Mouse (Mus musculus): ENCODE results near the gene Actr8. TPM values are rescaled to one million over a fixed set of nuclear protein-coding genes. Genes with fewer than 3 reads are reported as not detected.

Gene Actr8
- polyA plus RNA-seq, 1 experiment from 2014 or later = 62.2 TPM

DNA sequence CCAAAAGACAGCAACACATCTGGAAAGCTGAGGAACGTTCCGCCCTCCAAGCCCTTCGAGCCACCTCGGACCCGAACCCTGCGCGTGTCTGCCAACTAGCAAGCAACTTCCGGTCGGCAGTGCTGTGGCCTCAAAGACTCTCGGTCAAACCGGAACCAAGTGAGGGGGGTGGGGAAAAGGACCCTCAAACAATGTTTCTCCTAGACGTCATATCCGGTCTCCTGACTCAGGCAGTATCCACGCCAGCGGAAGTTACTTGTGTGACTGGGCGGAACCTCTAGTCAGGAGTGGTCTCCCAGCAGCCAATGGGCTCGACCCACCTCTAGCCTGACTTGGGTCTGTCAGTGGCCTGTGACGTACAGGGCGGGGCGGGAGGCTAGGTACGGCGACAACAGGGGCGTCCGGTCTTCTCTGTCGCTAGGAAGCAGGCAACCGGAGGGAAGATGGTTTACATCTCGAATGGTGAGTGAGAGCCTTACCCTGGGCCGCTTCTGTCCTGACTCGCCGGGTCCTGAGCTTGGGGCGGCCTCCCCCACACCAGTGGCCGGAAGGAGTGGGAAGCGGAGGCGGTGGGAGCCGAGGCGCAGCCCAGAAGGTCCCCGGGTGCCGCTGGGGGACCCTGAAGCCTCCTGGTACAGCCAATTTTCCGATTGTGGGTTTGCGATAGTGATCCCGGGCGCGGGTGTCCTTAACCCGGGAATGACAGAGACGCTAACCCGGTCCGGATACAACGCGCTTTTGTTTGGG lies 9.9 kb upstream of the Actr8 start, which contains the start of gene Selenok:
TSS of gene Selenok (plus strand) at position 234 of the 747 bp plus-strand sequence.
- Histone ChIP-seq H3K36me3 (peaks cover 28% of the 10 kb centered on the region), H3K4me1 (peaks cover 27% of the 10 kb centered on the region), H3K9ac (peak within 1 kb of the TSS; percentile 85), H3K27me3 (no peaks in the 10 kb centered on the region), H3K27ac (replicated peaks) (peak within 1 kb of the TSS; percentile 86), H3K9me3 (replicated peaks) (no peaks in the 10 kb centered on the region), H3K4me2 (replicated peaks) (peak within 1 kb of the TSS; percentile 66), H3K4me3 (replicated peaks) (peak within 1 kb of the TSS; percentile 90)
- WGBS = under 1% methylated on average over 49 of the region's 49 CpGs
- ATAC-seq (ENCODE audit: insufficient number of reproducible peaks, low FRiP score, low TSS enrichment, low read depth) = peak; percentile 100

DNA sequence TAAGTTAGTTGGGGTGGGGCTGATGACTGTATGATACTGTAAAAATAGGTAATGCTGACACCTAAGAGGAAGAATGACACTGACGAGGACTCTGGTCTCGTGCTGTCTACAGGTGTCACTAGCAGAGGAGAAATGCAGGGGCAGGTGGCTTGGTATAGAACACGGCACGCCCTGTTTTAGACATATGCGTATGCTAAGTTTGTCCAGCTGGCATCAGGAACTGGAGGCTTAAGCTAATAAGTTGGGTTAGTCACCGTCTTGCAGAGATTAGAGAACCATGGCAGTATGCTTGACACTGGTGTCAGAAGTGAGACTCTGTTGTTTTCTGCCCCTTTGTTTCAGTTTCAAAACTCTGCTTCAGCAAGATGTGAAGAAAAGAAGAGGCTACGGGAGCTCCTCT lies 6.7 kb upstream of the Actr8 start:
- H3K9me3 ChIP-seq (replicated peaks) = no peaks in the 10 kb centered on the region

DNA sequence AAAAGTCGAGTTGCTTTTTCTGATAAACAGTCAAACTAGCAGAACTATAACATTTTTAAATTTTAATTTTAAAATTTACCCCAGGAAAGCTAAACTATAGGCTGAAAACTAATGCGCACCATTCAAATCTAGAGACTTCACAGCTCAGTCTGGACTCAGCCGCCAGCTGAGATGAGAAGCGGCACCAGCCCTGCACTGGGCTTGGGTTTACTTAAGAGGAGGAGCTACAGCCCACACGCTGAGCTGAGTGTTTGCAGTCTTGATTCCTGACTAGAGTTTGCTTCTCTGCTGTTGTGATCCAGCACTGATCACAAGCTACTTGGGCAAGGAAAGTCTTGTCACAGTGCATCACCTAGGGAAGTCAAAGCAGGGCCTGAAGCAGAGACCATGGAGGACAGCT lies 6.1 kb upstream of the Actr8 start:
- no peak for ATAC-seq (ENCODE audit: insufficient number of reproducible peaks, low FRiP score, low TSS enrichment, low read depth)
- Histone ChIP-seq H3K9me3 (replicated peaks) (no peaks in the 10 kb centered on the region), H3K4me2 (replicated peaks) (no peak overlapping the region), H3K4me3 (replicated peaks) (no peak overlapping the region), H3K27ac (replicated peaks) (no peak overlapping the region), H3K9ac (no peak overlapping the region), H3K4me1 (peaks cover 27% of the 10 kb centered on the region), H3K27me3 (no peaks in the 10 kb centered on the region), H3K36me3 (peaks cover 56% of the 10 kb centered on the region)
- 89% methylated on average over 5 of the region's 5 CpGs for WGBS

More for the DNA sequence above, 6.7 kb upstream of the Actr8 start:
- Histone ChIP-seq H3K9ac (no peak overlapping the region), H3K4me2 (replicated peaks) (no peak overlapping the region), H3K36me3 (peaks cover 52% of the 10 kb centered on the region), H3K4me3 (replicated peaks) (no peak overlapping the region), H3K27me3 (no peaks in the 10 kb centered on the region), H3K4me1 (peaks cover 27% of the 10 kb centered on the region), H3K27ac (replicated peaks) (no peak overlapping the region)
- ATAC-seq (ENCODE audit: insufficient number of reproducible peaks, low FRiP score, low TSS enrichment, low read depth) = no peak
- 93% methylated on average over 7 of the region's 7 CpGs for WGBS

DNA sequence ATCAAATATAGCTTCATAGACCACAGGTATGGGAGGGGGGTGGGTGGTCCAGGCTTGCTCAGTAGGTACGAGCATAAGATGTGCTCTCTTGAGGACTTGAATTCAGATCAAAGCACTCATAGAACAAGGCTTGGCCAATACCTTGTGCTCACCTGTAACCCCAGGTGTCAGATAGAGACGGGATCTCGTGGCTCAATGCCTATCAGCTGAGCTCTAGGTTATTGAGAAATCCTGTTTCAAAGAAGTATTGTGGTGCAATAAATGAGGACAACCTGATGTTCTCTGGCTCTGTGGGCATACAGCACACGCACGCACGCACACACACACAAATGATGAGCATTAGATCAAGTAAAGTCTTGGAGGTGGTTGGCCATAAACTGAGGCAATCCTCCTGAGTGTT lies 1.2 kb upstream of the Actr8 start:
- WGBS = 93% methylated on average over 6 of the region's 6 CpGs
- H3K36me3 ChIP-seq = peaks cover 60% of the 10 kb centered on the region

DNA sequence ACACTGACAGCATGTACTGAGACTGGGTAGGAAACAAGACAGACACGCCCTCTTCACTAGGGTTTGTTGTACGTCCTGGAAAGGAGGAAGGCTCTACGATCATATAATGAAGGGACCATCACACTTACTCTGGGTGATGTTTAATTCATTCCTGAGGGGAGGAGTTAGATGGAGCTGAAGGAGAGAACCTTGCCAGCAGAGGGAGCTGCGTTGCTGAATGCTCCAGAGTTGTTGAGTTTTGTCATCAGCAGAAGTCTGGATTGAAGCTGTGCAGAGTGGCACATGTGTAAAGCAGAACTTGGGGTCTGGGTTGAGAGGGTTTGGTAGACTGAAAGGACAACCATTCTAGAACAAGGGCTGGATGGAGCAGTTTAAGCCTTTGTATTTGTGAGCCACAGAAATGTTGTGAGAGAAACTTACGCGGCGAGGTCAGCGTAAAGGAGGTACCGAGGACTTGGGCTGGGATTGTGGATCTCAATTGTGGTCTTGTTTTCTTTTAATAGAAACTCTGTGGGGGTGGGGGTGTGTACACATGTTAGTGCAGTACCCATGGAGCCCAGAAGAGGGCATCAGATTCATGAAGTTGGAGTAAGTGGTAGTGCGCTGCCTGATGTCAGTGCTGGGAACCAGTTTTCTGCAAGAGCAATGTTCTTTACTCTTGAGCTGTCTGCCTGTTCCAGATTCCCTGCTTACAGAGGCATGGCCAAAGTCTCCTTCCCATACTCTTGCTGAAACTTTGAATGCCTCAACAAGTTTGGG lies 2.5 kb downstream of the Actr8 start:
- no peaks in the 10 kb centered on the region for H3K27me3 ChIP-seq
- H3K4me1 ChIP-seq = peaks cover 7% of the 10 kb centered on the region; the same call in 1 of the 2 replicates
- 97% methylated on average over 10 of the region's 10 CpGs for WGBS
- no peak overlapping the region for H3K27ac ChIP-seq (replicated peaks)
- ATAC-seq (ENCODE audit: insufficient number of reproducible peaks, low FRiP score, low TSS enrichment, low read depth) = no peak
- H3K36me3 ChIP-seq = peaks cover 65% of the 10 kb centered on the region
- H3K4me3 ChIP-seq (replicated peaks) = no peak overlapping the region
- no peaks in the 10 kb centered on the region for H3K9me3 ChIP-seq (replicated peaks)
- H3K9ac ChIP-seq = no peak overlapping the region
- H3K4me2 ChIP-seq (replicated peaks) = no peak overlapping the region

More for the DNA sequence above, 1.2 kb upstream of the Actr8 start:
- ATAC-seq (ENCODE audit: insufficient number of reproducible peaks, low FRiP score, low TSS enrichment, low read depth) = no peak
- H3K27ac ChIP-seq (replicated peaks) = no peak overlapping the region
- H3K27me3 ChIP-seq = no peaks in the 10 kb centered on the region
- H3K9ac ChIP-seq = no peak overlapping the region
- peaks cover 7% of the 10 kb centered on the region; the same call in 1 of the 2 replicates for H3K4me1 ChIP-seq
- no peaks in the 10 kb centered on the region for H3K9me3 ChIP-seq (replicated peaks)
- no peak overlapping the region for H3K4me3 ChIP-seq (replicated peaks)
- no peak overlapping the region for H3K4me2 ChIP-seq (replicated peaks)

DNA sequence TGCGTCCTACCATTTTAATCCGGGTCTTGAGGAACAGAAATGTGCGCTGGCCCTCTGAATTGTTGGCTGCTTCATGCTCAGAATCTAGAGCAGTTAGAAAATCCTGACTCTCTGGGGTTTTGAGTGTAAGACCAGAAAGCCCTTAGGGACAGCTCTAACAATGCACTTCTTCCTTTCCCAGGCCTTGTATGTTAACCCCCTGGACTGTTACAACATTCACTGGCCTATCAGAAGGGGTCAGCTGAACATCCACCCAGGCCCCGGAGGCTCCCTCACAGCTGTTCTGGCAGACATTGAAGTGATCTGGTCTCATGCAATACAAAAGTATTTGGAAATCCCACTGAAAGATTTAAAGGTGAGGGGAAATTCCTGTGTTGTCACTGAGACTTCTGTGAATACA lies 8.0 kb downstream of the Actr8 start:
- Histone ChIP-seq H3K9me3 (replicated peaks) (no peaks in the 10 kb centered on the region), H3K27ac (replicated peaks) (no peak overlapping the region), H3K36me3 (peaks cover 100% of the 10 kb centered on the region), H3K27me3 (no peaks in the 10 kb centered on the region), H3K9ac (no peak overlapping the region), H3K4me3 (replicated peaks) (no peak overlapping the region), H3K4me2 (replicated peaks) (no peak overlapping the region), H3K4me1 (no peaks in the 10 kb centered on the region)
- no peak for ATAC-seq (ENCODE audit: insufficient number of reproducible peaks, low FRiP score, low TSS enrichment, low read depth)
- WGBS = 90% methylated on average over 4 of the region's 4 CpGs

DNA sequence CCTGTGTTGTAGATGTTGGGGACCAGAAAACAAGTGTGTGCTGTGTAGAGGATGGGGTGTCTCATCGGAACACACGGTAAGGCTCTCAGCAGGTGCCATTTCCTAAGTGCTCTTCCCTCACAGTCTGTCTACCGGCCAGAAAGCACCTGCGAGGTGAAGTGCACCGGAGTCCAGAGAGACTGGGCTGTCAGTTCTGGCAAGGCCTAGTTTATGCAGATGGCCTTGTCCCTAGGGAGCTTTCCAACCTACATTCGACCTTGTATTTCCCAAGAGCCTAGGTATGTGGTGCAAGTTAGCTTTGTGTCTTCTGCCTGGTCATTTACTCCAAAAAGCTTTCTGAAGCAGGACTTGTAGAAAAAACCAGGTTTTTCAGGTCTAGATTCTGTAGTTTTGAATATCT lies 9.1 kb downstream of the Actr8 start:
- no peak overlapping the region for H3K9ac ChIP-seq
- 93% methylated on average over 6 of the region's 6 CpGs for WGBS
- H3K27ac ChIP-seq (replicated peaks) = no peak overlapping the region
- no peaks in the 10 kb centered on the region for H3K9me3 ChIP-seq (replicated peaks)
- H3K27me3 ChIP-seq = no peaks in the 10 kb centered on the region
- H3K4me1 ChIP-seq = no peaks in the 10 kb centered on the region
- no peak for ATAC-seq (ENCODE audit: insufficient number of reproducible peaks, low FRiP score, low TSS enrichment, low read depth)
- H3K36me3 ChIP-seq = peaks cover 100% of the 10 kb centered on the region
- no peak overlapping the region for H3K4me3 ChIP-seq (replicated peaks)
- no peak overlapping the region for H3K4me2 ChIP-seq (replicated peaks)

DNA sequence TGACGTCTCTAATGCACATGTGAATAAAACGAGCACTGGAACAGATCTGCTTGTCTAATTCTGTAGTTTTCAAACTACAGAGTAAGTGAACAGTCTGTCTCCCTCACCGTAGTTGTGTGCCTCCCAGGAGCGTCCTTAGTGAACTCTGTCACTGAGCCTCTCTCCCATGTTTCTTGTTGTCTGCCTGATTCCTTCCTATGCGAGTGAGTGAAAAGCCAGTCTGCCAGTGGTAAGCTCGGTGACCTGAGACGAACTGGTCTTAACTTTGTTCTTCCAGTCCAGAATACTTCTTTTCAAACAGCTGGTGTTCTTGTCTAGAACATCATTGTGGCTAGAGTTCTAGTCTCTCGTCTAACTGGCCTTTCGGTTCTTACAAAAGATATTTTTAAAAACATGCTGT lies 9.6 kb downstream of the Actr8 start:
- H3K27me3 ChIP-seq = no peaks in the 10 kb centered on the region
- H3K27ac ChIP-seq (replicated peaks) = no peak overlapping the region
- H3K4me3 ChIP-seq (replicated peaks) = no peak overlapping the region
- 90% methylated on average over 9 of the region's 9 CpGs for WGBS
- peaks cover 100% of the 10 kb centered on the region for H3K36me3 ChIP-seq
- H3K4me2 ChIP-seq (replicated peaks) = no peak overlapping the region
- no peaks in the 10 kb centered on the region for H3K9me3 ChIP-seq (replicated peaks)
- H3K4me1 ChIP-seq = no peaks in the 10 kb centered on the region
- no peak overlapping the region for H3K9ac ChIP-seq
- no peak for ATAC-seq (ENCODE audit: insufficient number of reproducible peaks, low FRiP score, low TSS enrichment, low read depth)

DNA sequence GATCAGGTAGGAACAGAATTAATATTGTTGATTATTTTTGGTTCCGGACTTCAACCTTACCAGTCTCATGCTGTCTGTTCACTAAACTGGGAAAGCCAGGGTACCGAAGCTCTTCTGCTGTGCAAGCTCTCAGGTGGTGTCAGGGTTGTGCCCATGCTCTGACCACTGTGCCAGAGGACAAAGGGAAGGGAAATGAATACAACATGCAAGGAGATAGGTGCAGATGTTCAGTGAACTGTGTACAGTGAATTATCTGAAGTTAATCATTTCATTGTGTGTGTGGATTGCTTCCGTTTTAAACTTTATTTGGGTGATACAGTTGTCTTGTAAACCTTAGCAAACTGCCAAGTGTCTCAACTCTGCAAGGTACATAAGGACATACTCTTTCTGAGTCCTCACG lies 10.2 kb downstream of the Actr8 start:
- H3K36me3 ChIP-seq = peaks cover 100% of the 10 kb centered on the region
- 91% methylated on average over 4 of the region's 4 CpGs for WGBS
- H3K27ac ChIP-seq (replicated peaks) = no peak overlapping the region
- no peaks in the 10 kb centered on the region for H3K27me3 ChIP-seq
- no peak for ATAC-seq (ENCODE audit: insufficient number of reproducible peaks, low FRiP score, low TSS enrichment, low read depth)
- no peak overlapping the region for H3K4me3 ChIP-seq (replicated peaks)
- no peak overlapping the region for H3K4me2 ChIP-seq (replicated peaks)
- H3K9ac ChIP-seq = no peak overlapping the region
- H3K9me3 ChIP-seq (replicated peaks) = no peaks in the 10 kb centered on the region
- H3K4me1 ChIP-seq = no peaks in the 10 kb centered on the region

DNA sequence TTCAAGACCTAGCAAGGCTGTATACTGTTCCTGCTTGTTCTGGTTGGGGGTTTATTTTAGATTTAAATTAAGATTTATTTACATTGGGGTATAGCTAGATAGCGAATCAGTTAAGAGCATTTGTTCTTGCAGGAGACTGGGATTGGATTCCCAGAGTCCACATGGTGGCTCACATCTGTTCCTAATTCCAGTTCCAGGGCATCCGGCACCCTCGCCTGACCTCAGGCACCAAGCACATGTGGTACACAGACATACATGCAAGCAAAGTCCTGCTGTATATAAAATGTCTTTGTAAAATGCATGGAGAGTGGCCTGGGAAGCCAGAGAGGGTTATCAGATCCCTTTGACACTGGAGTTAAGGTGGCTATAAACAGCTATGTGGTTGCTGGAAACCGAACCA lies 16.8 kb downstream of the Actr8 start:
- Histone ChIP-seq H3K4me3 (replicated peaks) (no peak overlapping the region), H3K27ac (replicated peaks) (no peak overlapping the region), H3K27me3 (no peaks in the 10 kb centered on the region), H3K9me3 (replicated peaks) (no peaks in the 10 kb centered on the region), H3K9ac (no peak overlapping the region), H3K36me3 (peaks cover 72% of the 10 kb centered on the region), H3K4me1 (no peaks in the 10 kb centered on the region), H3K4me2 (replicated peaks) (no peak overlapping the region)
- ATAC-seq (ENCODE audit: insufficient number of reproducible peaks, low FRiP score, low TSS enrichment, low read depth) = no peak
- 36% methylated on average over 4 of the region's 4 CpGs for WGBS

DNA sequence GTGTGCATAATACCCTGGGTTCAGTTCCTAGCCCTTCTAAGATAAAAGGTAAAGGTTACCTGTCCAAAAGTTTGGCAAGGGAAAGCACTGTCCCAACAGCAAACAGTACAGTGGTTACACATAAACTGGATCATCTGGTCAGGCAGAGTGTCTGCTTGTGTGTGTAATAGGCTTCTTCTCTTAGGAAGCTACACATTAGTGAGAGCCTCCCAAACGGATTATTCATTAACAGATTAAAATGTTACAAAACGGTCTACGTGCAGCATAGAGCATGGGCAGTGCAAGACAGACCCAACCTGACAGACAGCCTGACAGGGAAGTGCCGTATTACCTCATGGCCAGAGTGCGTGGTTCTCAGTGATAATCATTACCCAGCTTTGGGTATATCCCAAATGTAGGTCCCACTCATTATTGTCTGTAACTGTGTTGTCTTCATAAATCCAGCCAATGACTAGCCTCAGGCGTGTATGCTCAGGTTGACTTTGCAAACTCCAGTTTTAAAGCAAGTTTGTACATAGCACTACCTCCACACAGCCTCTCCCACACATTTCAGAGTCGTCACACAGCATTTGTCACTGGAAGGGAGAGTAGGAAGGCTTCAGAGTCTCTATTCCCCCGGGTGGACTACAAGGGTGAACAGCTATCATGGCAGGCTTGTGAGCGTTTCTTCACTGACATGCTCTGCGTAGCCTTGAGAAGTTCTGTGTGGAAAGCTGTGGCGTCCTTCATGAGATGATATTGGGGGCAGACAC lies 18.0 kb downstream of the Actr8 start:
- Histone ChIP-seq H3K4me1 (no peaks in the 10 kb centered on the region), H3K9ac (no peak overlapping the region), H3K36me3 (peaks cover 60% of the 10 kb centered on the region), H3K9me3 (replicated peaks) (no peaks in the 10 kb centered on the region), H3K4me3 (replicated peaks) (no peak overlapping the region), H3K4me2 (replicated peaks) (no peak overlapping the region), H3K27me3 (no peaks in the 10 kb centered on the region), H3K27ac (replicated peaks) (no peak overlapping the region)
- no peak for ATAC-seq (ENCODE audit: insufficient number of reproducible peaks, low FRiP score, low TSS enrichment, low read depth)
- 88% methylated on average over 11 of the region's 11 CpGs for WGBS

Data from embryonic facial prominence, embryonic 15.5 days (tissue).